Mouse (Mus musculus) adrenal gland, adult 18-20 months (tissue): ENCODE measurements around the gene Tln2. TPM values are rescaled to one million over a fixed set of nuclear protein-coding genes. Genes with fewer than 3 reads are reported as not detected.

Source experiments
- DNase-seq, 2 experiments: peaks; one replicate each; pipeline ENCODE4 v3.0.0; 2021 to 2022; ENCODE audit warnings: low spot score in 2 of 2
- total RNA-seq, 2 experiments: library from RNA; stranded (reverse); gene quantifications; 1 replicate in 1 of 2; 2 replicates in 1 of 2; pipeline ENCODE4 v1.2.3; 2021

Gene Tln2
- total RNA-seq, 2 experiments from 2014 or later = 24.6 to 27.5 TPM

GRCm38 (mm10) chr9:67218001-67218400 is 341.5 kb downstream of the Tln2 start:
- DNase-seq = no peak

DNA sequence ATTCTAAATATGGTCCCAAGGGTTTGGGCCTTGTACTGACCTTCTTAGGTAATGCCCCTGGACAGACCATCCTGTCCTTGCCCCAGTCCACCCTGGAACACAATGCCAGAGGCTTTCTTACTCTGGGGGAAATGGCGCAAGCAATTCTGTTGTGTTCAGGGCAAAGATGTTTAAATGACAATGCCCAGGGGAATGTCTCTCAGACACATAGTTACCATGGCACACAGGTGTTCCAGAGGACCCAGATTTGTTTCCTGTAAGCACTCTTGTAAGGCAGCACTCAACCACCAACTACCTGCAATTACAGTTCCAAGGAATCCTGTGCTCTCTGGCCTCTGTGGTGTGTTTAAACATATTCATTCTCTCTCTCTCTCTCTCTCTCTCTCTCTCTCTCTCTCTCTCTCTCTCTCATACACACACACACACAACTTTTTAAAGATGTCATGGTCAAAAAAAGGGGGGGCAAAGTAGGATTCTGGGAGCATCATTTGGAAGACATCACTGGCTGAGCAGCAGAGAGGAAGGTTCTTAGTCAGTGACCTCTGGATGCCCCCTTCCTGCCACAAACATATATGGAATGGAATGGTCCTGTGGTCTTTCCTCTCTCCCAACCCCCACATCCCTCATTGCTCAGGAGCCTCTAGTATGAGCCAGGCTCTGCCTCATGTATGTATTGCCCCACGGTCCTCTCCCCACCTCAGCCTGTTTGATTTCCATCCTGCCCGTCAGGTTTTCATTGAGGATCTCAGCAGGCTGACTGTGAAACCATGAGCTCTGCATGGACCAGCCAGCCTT is 345.1 kb downstream of the Tln2 start:
- no peak for DNase-seq

DNA sequence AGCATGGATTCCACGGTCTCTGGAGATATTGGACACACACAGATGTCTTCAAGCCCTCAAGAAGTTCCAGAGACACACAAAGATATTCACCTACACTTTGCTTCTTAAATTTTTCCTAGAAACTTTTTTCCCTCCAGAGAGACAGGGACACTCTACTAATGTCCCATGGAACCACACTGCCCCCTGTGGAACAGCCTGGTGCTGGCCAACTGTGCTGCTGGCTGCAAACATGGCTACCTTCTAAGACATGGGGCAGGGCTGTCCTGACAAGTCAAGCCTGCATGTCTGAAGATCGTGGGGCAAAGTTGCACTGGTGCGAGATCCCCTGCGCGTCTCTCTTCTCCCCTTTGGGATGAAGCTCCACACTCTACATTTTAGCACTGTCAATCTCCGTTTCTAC is 346.2 kb downstream of the Tln2 start:
- DNase-seq = peak; percentile 63 to 65

GRCm38 (mm10) chr9:67211220-67211619 is 348.3 kb downstream of the Tln2 start:
- DNase-seq = no peak

GRCm38 (mm10) chr9:67209451-67209850 is 350.1 kb downstream of the Tln2 start:
- no peak for DNase-seq

DNA sequence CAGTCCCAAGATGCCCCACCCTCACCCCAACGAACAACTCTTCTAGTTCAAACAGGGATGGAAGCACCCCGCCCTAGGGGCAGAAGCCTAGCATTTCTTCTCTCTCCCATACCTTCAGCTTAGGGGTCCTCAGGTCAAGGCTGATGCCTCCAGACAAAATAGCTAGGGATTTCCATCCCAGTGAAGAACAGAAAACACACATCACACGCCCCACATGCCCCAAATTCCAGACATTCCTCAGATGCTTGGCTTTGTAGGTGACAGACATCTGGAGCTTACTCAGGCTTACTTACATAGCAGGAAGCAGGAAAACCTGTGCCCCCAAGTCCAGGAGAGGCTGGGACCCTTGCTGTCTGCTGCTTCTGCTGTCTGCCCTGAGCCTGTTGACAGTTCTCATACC is 351.1 kb downstream of the Tln2 start:
- DNase-seq = no peak

DNA sequence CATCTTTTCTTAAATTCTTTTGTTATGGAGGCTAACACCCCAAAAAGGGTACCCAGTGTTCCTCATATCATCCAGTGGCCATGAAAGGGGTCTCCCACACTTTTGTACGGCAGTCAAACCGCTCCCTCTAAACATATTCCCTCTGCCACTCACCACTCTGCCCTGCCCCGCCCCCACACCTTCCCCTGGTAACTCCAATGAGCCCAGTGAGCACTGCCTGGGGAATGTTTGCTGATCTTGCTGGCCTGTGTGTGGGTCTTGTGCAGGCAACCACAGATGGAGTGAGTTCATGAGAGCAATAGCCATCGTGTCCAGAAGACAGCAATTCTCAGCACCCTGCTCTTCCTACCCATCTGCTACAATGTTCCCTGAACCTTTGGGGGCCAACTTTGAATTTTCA is 354.3 kb downstream of the Tln2 start:
- DNase-seq = no peak

DNA sequence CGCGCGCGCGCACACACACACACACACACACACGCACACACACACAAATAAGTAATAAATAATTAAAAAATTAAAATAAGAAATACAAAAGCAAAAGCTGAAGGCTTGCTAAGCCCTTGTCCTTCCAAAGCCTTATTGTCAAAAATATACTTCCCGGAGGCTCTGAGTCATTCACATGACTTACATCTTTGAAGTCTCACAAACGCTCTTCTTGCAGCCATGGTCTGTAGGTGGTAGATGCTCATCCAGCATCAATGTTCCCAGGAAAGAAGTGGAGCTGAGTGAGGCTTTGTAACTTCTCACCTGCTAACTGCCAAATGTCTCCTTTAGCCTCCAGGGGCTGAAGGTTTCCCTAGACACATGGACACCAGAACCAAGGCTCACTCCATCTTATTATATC is 362.9 kb downstream of the Tln2 start:
- no peak for DNase-seq

DNA sequence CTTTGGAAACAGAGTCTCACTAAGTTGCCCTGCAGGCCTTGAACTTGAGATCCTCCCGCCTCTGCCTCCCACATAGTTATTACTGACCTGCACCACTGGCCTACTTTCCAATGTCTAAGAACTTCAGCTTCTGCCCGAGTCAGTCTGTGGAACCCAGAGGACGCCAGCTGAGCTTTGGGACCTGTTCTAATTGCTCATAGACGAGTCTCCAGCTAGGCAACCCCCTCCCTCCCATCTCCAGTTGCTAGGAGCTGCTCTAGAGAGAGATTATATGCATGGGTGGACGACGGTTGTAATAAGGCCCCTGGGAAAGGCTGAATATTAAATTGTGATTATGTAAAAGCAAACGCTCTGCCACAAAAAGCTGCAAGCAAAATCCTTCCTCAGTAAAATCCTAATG is 364.2 kb downstream of the Tln2 start:
- no peak for DNase-seq

GRCm38 (mm10) chr9:67191488-67192331 is 367.8 kb downstream of the Tln2 start:
- no peak for DNase-seq

GRCm38 (mm10) chr9:67187686-67188085 is 371.8 kb downstream of the Tln2 start:
- no peak for DNase-seq

- DNase-seq = no peak
These were observed 372.3 kb downstream of the Tln2 start for GRCm38 (mm10) chr9:67187182-67187581.

- no peak for DNase-seq
These were observed 374.9 kb downstream of the Tln2 start for GRCm38 (mm10) chr9:67184556-67184955.

- no peak for DNase-seq
These were observed 376.0 kb downstream of the Tln2 start for GRCm38 (mm10) chr9:67183520-67183919.

GRCm38 (mm10) chr9:67182006-67182405 is 377.5 kb downstream of the Tln2 start:
- no peak for DNase-seq

GRCm38 (mm10) chr9:67178709-67179108 is 380.8 kb downstream of the Tln2 start:
- no peak for DNase-seq

- no peak for DNase-seq
These were observed 381.3 kb downstream of the Tln2 start for GRCm38 (mm10) chr9:67178203-67178602.

DNA sequence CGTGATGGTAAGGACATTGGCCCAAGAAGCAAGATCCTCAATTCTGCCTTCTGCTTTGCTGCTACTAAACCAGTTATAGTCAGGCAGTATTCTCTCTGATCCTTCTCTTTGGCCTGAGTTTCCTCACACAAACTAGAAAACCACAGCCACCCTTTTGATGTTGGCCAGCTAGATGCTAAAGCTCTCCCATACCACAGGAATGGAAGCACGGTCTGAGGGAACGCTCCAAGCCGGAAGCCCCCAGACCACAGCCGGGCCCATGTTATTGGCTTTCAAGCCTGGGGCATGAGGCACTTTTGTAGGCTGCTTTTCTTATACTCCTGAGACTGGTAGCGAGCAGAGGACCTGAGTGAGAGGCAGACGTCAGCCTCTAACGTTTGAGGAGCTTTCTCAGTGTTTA is 383.4 kb downstream of the Tln2 start:
- DNase-seq = no peak

DNA sequence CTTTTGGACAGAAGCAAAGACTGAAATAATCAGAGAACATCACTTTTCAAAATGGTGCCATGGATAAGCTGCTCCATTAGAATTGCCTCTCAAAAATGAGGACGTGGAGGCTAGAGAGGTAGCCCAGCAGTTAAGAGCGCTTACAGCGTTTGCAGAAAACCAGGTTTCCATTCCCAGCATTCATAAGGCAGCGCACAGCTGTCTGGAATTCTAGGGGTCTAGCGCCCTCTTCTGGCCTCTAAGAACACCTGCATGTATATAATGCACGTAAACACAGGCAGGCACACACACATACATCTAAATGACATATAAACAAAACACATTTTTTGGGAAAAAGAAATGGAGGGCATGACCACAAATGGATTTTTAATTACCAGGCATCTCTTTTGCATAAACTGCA is 385.7 kb downstream of the Tln2 start:
- DNase-seq = no peak

- DNase-seq = no peak
These were observed 386.3 kb downstream of the Tln2 start for GRCm38 (mm10) chr9:67173154-67173553.

GRCm38 (mm10) chr9:67171409-67171808 is 388.1 kb downstream of the Tln2 start:
- DNase-seq = no peak

GRCm38 (mm10) chr9:67170759-67171158 is 388.7 kb downstream of the Tln2 start:
- no peak for DNase-seq
